Mouse (Mus musculus): Measurements from ENCODE around the gene Rorb.

Rorb gene

DNA sequence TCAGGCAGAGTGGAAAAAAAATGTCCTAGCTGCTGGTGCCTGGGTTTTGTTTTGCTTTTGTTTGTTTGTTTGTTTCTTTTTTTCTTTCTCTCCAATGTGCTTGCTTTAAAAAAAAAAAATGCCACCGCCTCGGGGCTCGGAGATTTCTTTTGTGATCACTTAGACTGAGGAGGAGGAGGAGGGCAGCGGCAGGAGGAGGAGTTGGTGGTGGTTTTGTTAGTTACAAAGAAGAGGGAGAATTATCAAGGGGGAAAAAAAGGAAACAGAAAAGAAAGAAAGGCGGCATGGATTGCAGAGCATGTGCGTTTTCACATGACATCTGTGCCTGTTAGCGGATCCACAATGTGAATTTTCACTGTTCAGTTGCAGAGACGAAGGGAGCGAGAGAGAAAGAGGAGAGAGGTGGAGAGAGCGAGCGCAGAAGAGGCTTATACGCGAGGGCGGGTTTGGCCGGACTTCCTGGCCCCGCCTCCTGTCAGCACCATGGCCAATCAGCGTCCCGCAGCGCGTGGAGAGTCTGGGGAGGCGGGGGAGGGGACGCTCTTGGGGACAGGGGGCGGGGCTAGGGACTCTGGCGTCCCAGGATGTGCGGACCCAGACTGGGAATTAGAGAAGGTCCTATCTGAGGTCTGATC is at the start of gene Rorb:
Gene Rorb, minus strand, starts transcription at position 404 of the 635 bp plus-strand sequence.
- DNase-seq (ENCODE audit: low read depth): no peak

DNA sequence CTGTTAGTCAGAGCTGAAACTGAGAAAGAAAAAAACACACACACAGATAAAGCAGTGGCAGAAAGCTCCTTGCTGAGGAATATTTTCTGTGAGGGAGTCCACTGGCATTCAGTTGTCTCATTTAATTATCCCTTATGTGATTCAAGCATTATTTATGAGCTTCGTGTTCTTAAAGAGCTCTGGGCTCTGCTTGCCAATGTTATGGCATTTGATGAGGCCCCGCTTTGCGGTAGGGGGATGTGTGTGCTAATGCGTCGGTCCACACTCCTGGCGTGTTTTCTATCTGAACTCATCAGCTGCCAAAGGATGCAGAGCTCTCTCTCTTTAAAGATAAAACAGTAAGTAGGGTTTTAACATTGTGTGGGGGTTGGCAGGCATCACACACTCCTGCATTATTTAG is 37.9 kb upstream of the Rorb start:
- DNase-seq (ENCODE audit: low read depth): no peak

DNA sequence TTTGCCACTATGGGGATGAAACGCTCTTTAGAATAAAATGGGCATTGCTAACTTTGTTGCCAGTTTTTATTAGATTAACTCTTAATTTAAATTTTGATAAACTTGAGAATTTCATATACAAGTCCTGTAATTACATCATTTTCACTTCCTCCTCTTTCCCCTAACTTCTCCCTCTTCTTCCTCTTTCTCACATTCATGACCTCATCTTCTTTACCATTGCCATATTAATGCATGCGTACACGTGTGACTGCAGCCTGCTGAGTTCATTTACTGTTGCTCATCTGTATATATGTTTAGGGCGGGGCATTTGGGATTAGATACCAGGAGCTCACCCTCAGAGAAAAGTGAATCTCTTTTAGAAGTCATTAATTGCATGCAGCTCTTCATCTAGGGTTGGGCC is 33.5 kb upstream of the Rorb start:
- no peak for DNase-seq (ENCODE audit: low read depth)

DNA sequence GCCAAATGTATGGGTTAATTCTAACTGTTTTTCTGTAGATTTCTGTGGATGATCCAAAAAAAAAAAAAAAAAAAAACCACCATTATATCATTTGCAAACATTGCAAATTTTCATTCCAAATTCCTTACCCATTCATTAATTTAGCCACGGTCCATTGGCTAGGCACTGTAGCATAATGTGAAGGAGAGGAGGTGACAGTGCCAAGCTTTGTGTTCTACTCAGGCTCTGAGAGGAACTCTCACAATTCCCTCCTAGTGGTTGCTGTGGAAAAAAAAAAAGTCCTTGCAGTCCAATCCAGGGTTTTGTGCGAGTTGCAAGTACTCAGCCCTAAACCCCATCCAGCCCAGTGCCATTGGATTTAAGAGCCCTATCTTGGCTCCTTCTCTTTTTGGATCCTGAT is 25.9 kb upstream of the Rorb start:
- no peak for DNase-seq (ENCODE audit: low read depth)

DNA sequence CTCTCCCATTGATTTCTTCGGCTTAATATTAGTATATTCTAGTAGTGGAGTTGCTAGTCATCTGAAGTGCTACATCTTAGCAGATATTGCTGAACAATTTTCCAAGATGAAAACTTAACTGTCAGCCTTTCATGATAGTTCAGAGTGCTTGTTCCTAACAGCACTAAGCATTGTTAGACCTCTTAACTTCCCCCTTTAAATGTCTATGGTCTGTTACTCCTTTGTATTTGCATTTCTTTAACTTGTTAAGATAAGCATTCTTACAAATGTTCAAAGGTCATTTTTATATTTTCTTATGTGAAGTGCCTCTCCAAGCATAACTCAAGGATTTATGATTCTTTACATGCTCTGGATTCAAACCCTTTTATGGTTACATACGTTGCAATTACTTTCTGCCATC is 24.8 kb upstream of the Rorb start:
- DNase-seq (ENCODE audit: low read depth): no peak

DNA sequence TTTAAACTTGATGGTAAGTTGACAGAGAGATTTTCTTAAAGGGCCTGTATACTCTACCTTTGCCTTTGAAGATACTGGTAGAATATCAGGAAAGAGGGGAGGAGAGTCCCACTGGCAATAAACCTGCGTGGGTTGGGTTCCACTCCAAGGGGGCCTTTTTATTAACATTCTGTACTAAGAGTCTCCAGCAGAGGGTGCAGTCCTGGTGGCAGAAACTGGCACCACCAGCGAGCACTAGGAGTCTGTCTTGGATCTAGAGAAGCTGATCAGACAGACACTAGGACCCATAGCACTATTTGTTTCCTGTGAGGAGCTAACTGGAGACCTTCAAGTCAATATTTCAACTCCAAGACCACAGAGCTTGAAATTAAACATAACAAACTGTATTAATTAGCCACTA is 11.3 kb upstream of the Rorb start:
- DNase-seq (ENCODE audit: low read depth): peak; percentile 14

DNA sequence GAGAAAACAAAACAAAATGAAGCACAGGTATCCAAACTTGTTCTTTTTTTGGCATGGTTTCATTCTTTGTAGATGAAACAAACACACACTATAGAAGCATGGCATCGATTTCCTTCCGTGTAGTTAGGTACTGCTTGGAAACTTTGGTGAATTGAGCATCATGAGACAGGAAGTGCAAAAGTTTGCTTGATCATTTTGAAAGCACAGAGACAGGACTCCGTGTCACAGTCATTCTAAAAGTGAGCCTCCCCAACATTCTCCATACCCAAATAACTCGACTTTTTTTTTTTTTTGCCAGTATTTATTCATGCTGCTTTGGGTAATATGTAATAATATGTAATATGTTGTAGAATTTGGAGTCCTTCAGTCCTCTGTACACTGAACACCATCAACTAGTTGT is 1.2 kb upstream of the Rorb start:
- DNase-seq (ENCODE audit: low read depth): no peak

DNA sequence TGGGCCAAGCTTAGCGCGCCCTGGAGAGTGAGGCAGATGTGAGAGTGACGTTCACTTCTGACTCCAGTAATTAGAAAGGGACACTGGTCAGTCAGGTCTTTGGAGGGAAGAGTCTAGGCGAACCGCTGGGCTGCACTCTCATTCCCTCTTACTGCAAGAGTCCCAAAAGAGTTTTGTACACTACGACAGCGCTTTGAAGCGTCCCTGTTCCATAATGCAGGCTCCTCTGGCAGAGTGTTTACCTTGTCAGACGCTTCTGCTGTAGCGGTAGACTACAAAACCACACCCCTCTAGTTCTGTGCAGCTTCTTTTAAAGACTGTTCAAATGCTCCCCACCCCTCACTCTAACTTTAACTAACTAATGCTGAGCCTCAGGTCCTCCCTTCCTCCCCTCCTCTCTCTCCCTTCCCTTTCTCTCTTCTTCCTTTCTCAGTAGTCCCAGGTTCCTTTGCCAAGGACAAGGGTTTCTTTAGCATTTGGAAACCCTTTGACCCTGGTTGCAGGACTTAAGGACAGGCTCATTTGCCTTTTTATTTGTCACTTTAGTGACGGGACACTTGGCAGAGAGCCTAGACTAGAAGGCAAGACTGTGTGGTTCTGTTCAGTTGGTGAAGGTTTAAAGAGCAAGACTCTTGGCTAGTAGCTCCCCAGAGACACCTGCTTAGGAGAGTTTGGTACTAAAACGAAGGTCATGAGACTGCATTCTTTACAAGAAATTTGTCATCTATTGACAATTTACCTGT is 603 bp upstream of the Rorb start:
- no peak for DNase-seq (ENCODE audit: low read depth)

DNA sequence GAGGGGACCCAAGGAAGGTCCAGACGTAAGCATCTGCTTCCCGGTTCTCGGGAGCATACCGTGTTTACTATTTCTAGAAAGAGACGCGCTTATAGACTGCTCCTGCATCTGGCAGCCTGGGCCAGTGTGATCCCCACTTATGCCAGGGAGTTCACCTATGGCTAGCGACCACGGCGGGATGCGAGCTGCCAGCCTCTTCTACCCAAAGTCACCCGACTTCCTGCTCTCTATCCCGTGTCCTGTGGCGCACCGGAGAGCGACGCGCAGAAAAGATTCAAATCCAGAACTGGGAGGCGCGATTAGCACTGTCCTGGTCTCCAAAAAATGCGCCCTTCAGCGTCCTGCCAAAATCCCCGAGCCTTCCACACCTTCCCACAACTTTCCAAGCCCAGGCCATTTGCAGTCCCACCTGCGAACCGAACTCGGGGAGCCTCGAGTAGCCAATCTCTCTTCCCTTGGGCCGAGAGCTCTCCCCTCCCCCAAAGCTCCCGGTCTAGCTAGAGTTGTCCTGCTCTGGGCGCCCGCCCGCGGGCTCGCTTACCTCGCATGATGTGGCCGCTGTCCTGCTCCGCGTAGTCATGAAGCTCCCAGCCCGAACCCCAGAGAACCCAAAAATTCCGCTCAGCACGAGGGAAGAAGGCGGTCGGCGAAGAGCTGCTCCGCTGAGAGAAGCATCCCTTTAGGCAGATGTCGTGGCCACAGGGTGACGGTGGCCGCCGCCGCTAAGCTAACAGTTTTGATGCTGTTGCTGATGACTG is 806 bp downstream of the Rorb start:
- no peak for DNase-seq (ENCODE audit: low read depth)

DNA sequence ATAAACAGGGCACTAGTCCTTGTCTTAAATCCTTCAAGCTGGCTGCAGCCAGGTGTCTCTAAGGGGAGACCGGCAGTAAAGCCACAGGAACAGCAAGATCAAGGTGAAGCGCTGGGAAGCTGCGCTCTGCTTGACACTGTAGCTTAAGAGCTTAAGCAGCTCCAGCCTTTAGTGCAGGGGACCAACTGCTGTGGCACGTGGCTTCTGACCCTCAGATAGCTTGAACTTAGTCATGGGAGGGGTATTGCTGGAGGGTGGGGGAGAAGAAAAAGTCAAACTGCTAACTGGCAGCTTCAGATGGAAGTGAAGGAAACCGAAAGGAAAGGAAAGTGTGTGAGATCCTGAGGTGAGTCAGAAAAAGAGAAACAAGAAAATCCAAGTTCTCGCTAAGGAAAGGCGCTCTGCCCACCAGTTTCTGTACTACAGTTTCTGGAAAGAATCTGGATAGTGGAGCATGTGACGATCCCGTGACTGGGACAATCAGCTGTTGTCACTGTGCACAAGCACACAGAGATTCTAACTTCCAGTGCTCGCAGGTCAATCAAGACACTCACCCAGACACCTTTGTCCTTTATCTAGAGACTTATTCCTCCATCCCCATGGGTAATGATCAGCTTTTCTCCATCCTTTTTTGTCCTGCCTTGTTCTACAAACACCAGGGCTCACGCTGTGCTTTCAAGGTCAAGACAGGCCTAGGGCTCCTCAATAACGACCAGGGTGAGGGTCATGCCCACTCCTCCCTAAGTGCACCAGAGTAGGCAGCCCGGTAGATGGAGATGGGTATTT is 2.2 kb downstream of the Rorb start:
- DNase-seq (ENCODE audit: low read depth): no peak

DNA sequence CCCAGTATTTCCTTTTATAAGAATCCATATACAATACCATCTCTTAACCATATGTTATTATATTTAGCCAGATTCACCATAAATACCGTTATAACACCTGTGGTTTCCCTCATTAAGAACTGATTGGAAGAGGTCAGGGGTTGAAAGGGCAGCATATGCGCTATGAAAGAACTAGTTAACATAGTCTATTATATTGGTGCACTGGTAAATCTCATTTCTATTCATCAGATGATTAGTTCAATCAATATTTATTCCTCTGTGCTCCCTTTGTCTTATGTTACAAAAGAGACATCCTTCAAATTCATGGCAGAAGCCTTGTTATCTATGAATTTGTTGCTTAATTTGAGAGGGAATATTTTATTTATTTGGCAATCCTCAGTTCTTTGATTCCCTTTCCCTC is 6.4 kb downstream of the Rorb start:
- no peak for DNase-seq (ENCODE audit: low read depth)

DNA sequence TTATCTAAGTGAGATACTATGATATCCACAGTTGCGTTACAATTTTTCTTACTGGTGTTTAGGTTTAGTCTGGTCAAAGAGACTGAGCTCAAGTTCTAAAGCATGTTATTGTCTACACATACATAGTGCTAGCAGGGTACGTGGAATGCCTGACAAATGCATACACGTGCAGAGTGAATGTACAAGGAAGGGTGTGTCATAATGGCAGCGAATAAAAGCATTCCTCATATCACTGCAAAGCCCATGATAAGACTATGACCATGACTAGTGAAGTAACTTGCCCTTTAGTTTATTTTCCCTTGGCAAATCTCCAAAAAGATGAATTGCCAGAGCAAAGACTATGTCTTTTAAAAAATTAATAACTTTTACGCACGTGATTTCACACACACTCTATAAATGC is 13.8 kb downstream of the Rorb start:
- no peak for DNase-seq (ENCODE audit: low read depth)

DNA sequence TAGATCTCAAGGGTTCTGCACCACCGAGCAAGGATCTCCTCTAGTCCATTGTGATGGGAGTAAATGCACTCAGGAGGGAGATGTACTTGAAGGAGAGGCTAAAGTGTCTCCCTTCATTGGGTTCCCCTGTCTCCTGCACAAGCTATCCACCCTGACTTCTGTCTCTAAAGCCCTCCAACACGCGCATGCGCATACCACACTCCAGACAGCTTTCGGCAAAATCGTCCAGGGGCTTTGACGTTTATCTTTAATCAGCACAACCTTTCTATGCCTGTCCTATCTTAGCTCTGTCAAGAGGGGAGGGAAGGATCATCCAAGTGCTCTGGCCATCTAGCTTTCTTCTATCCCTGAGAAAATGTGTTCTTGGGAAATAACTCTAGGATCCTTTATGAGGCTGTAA is 21.6 kb downstream of the Rorb start:
- no peak for DNase-seq (ENCODE audit: low read depth)

DNA sequence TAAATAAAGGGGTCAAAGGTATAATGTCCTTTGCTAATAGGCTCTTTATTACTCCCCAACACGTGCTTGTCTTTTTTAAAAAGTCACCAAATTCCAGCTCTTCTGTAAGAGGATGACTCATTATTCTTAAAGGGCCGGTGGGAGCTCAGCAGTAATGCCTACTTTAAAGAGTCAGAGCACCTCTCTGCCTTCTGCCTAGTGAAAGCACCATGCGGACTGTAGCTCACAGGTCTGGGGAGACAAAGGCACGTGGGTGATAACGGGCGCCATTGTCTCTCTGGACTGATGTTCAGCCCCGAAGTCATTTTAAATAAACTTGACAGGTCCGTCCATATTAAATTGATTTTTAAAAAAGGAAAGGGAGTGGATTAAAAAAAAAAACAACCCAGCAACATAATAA is 33.1 kb downstream of the Rorb start:
- no peak for DNase-seq (ENCODE audit: low read depth)

DNA sequence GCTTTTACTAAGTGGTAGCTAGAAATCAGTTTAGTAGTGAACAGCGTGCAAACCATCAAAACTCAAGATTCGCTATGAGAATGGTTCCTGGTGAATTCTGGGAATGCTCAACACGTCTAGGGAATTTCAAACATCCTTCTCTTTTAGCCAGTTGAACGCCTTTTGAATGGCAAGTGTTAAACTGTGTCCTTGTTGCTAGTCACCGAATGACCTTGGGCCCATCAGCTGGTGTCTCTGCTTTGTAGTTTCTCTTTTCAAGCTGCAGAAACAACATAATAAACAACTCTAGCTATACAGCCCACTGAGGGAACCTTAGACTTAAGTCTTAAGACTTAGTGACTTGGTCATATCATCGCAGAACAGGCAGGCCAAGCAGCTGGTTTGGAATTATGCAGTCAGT is 36.2 kb downstream of the Rorb start:
- no peak for DNase-seq (ENCODE audit: low read depth)

DNA sequence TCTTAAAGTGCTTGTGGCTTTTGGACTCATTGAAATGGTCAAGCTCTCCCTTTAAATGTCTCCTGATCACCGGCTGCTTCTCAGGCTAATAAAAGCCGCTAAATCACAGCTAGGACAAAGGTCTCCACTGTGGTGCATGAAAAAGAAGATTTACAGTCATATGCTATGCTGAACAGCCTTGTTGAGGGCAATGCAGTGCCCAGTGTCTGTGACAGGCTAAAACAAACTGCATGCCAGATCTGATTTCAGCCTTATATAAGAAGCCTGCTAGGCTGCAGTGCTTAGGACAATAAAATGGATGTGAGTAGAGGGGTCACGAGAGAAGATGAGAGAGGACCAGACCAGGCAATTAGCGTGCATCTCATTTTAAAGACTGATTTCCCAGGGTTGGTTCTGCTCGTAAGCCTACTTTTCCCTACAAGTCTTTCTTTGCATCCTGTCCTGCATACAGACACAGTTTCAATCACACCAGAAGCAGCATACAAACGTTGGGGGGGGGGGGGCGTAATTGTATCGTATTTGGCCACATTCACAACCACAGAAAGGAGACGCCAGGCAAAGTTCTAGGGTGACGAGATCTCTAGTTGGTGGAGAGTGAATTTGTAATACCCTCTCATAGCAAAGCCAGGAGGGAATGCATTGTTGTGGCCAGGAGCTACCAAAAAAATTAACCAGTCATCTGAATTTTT is 52.1 kb downstream of the Rorb start:
- DNase-seq (ENCODE audit: low read depth): no peak

DNA sequence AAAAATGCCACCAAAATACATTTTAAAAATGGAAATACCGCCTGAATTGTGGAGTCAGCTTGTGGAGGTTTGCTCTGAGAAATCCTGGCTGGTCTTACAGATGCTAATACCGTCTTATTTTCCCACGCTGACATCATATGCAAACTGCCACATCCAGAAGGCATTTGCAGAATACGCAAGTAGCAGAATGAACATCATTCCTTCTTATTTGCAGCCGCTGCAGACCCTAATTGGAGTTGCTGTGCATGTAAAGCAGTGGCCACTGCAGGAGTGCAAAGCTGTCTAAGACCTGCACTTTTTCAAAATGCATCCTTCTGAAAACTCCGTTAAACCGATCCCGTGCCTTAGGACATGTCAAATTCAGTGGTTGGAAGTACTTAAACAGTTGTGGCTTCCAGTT is 52.8 kb downstream of the Rorb start:
- no peak for DNase-seq (ENCODE audit: low read depth)

DNA sequence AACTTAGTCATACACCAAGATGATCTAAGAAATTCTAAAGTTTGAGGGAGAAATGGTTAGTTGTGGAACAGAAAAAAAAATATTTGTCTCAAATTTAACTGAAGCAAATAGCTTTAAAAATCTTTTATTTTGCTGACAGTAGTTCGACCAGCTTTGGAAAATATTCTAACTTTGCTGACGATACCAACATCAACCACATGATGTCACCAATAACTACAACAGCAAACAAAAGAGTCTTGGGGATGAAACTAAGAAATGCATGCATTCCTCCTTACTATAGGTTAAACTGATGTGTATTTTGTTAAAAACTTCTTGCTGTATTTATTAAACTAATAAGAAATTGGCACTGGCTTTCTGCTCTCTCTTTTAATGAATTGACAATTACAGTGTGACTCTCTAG is 67.9 kb downstream of the Rorb start:
- DNase-seq (ENCODE audit: low read depth): peak; percentile 29

DNA sequence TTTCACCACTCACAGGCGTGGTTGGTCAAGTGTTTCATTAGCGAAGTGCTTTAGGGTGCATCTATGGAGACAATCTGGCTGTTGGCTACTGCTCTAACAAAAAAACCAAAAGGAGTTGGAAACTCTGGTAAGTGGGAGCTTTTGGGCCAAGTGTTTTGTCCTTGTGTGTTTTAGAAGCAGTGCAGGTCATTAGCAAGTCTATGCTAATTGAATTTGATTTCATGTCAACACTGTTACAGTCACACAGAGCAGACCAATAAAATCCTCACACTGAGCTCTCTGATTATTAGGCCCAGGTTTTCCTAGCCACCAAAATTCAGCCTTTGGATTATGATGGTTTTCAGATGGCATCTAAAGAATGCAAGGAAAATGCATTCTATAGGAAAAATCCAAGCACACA is 70.2 kb downstream of the Rorb start:
- DNase-seq (ENCODE audit: low read depth): no peak

DNA sequence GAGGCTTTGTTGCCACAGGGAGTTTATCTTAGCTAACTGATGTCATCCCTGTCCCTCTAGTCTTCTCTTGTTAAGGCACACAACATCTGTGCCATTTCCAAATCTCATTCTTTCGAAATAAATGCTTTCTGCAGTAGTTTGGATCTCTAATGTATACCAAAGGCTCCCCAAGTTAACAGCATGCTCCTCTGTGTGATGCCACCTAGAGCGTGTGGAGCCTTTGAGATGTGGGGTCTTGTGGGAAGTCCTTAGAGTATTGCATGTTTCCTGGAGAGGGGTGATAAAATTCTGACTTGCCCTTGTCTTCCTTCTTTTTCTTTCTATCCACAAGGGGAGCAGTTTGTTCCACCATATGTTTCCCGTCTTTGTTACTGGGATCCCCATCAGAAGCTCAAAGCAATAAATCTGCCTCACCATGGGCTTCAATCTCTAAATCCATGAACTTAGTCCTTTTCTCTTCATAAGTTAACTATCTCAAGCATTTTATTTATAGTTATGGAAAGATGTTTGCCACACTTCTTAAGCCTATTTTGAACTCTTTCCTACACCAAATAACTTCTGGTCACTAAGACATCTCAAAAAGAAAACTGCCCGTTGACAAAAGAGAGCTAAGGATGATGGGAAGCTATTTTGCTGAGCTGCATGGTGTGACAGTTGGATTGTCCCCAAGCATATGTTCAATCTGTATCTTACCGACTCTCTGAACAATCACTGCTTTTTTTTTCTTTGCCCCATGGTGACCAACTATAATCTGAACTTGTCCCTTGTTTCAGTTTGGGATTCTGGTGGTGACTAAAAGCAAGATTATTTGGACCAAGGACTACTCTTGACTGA is 76.3 kb downstream of the Rorb start:
- DNase-seq (ENCODE audit: low read depth): no peak

DNA sequence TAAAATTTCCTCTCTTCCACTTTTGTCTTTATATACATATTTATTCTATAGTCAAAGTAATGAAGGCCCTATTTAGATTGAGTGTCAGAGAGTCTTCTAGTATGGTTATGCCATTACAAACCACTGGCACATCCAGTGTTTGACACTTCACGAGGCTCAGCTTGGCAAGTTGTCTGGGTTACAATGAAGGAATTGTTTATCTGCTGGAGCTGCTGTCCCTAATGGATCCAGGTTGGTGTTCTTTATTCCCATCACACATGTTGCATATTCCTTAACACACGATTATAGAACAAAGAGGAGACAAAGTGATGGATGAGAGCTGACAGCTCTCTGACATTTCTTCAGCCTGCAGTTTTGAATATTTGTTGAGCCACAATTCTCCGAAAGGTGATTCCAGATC is 77.0 kb downstream of the Rorb start:
- DNase-seq (ENCODE audit: low read depth): no peak
